20 mouse cellular contexts compared by ENCODE assay signal in genomic region chr17:55977301-55977700, GRCm38 (mm10). TPM values are rescaled to one million over a fixed set of nuclear protein-coding genes. Genes with fewer than 3 reads are reported as not detected.
DNase-seq lines count a peak whose midpoint lies in the region; ATAC-seq lines count a peak whose summit lies in the region.
"Had no signal": no experiment of that assay in that cellular context is flagged by ENCODE, and none has a peak within 500 bp of the region (broad histone marks: within the 10 kb centered on the region; RNA-seq: fewer than 3 reads in every experiment).

No protein-coding gene starts in this region.

- WGBS in liver, embryonic 12.5 days (ENCODE audit: insufficient replicate concordance), result 37% methylated on average over 3 of the region's 3 CpGs
- WGBS in embryonic facial prominence, embryonic 10.5 days, result 58% methylated on average over 3 of the region's 3 CpGs
- WGBS in liver, embryonic 15.5 days (ENCODE audit: insufficient replicate concordance), result 36% methylated on average over 3 of the region's 3 CpGs
- 47% methylated on average over 3 of the region's 3 CpGs for WGBS in neural tube, embryonic 12.5 days
- 25% methylated on average over 3 of the region's 3 CpGs for WGBS in kidney, embryonic 16.5 days

- H3K27me3 ChIP-seq in liver, embryonic 12.5 days (replicated peaks), result peaks cover 49% of the 10 kb centered on the region
- H3K27me3 ChIP-seq in embryonic facial prominence, embryonic 10.5 days (replicated peaks; ENCODE audit: low read depth, poor library complexity, severe bottlenecking), result peaks cover 8% of the 10 kb centered on the region; the same call in 1 of the 2 replicates
- peaks cover 17% of the 10 kb centered on the region for H3K27me3 ChIP-seq in liver, embryonic 15.5 days
- H3K27me3 ChIP-seq in neural tube, embryonic 12.5 days (replicated peaks), result no peaks in the 10 kb centered on the region
- no peaks in the 10 kb centered on the region for H3K27me3 ChIP-seq in kidney, embryonic 16.5 days (ENCODE audit: insufficient read depth, low read length)
- H3K27me3 ChIP-seq: forebrain, embryonic 15.5 days had no signal

- ATAC-seq in liver, embryonic 12.5 days, result peak; percentile 49
- peak; percentile 55; the same call in 1 of the 2 replicates for ATAC-seq in liver, embryonic 15.5 days (ENCODE audit: insufficient read depth)
- ATAC-seq in neural tube, embryonic 12.5 days (ENCODE audit: low FRiP score, low read depth), result no peak
- ATAC-seq in kidney, embryonic 16.5 days (ENCODE audit: low FRiP score, low TSS enrichment), result no peak

- no peak for DNase-seq in liver
- DNase-seq in embryonic facial prominence, embryonic 10.5 days (ENCODE audit: low spot score), result no peak
- DNase-seq in thymus, postnatal 36 days, result no peak
- no peak for DNase-seq in urinary bladder, postnatal 36 days (ENCODE audit: low spot score in 2 of 2)
- DNase-seq: adrenal gland, postnatal 25 days; cerebellum, postnatal 14 days; gastrocnemius, postnatal 25 days; kidney, adult 11 months; kidney, postnatal 10 days; right cerebral cortex, adult 18-20 months; thymus, postnatal 25 days had no signal

- H3K4me3 ChIP-seq in liver, embryonic 12.5 days, result no peak overlapping the region
- no peak overlapping the region for H3K4me3 ChIP-seq in embryonic facial prominence, embryonic 10.5 days
- H3K4me3 ChIP-seq in liver, embryonic 15.5 days (replicated peaks), result no peak overlapping the region
- no peak overlapping the region for H3K4me3 ChIP-seq in neural tube, embryonic 12.5 days
- H3K4me3 ChIP-seq in kidney, embryonic 16.5 days (ENCODE audit: low read length), result no peak overlapping the region
- H3K4me3 ChIP-seq: forebrain, embryonic 15.5 days; heart, embryonic 15.5 days; lung, embryonic 15.5 days; myocyte had no signal

- H3K4me1 ChIP-seq in liver, embryonic 12.5 days, result peaks cover 14% of the 10 kb centered on the region; the same call in 1 of the 2 replicates
- H3K4me1 ChIP-seq in embryonic facial prominence, embryonic 10.5 days, result peaks cover 17% of the 10 kb centered on the region
- H3K4me1 ChIP-seq in liver, embryonic 15.5 days (replicated peaks), result peaks cover 10% of the 10 kb centered on the region; the same call in 1 of the 2 replicates
- H3K4me1 ChIP-seq in neural tube, embryonic 12.5 days, result peaks cover 19% of the 10 kb centered on the region
- peaks cover 7% of the 10 kb centered on the region for H3K4me1 ChIP-seq in kidney, embryonic 16.5 days (ENCODE audit: insufficient read depth, low read length)

- no peaks in the 10 kb centered on the region for H3K36me3 ChIP-seq in liver, embryonic 12.5 days
- peaks cover 19% of the 10 kb centered on the region for H3K36me3 ChIP-seq in embryonic facial prominence, embryonic 10.5 days (replicated peaks)
- no peaks in the 10 kb centered on the region for H3K36me3 ChIP-seq in liver, embryonic 15.5 days (replicated peaks)
- H3K36me3 ChIP-seq in neural tube, embryonic 12.5 days, result peaks cover 29% of the 10 kb centered on the region
- no peaks in the 10 kb centered on the region for H3K36me3 ChIP-seq in kidney, embryonic 16.5 days (ENCODE audit: insufficient read depth, low read length)
- H3K36me3 ChIP-seq: G1E; heart, embryonic 15.5 days; lung, embryonic 15.5 days had no signal

- no peak overlapping the region for H3K4me2 ChIP-seq in liver, embryonic 12.5 days
- H3K4me2 ChIP-seq in liver, embryonic 15.5 days, result no peak overlapping the region
- H3K4me2 ChIP-seq in neural tube, embryonic 12.5 days (replicated peaks), result no peak overlapping the region
- no peak overlapping the region for H3K4me2 ChIP-seq in kidney, embryonic 16.5 days (replicated peaks; ENCODE audit: low read depth, low read length)
- H3K4me2 ChIP-seq: forebrain, embryonic 15.5 days had no signal

- H3K9ac ChIP-seq in liver, embryonic 12.5 days, result no peak overlapping the region
- H3K9ac ChIP-seq in liver, embryonic 15.5 days, result no peak overlapping the region
- H3K9ac ChIP-seq in neural tube, embryonic 12.5 days, result no peak overlapping the region
- no peak overlapping the region for H3K9ac ChIP-seq in kidney, embryonic 16.5 days (replicated peaks; ENCODE audit: low read length)
- H3K9ac ChIP-seq: forebrain, embryonic 15.5 days; heart, embryonic 15.5 days; lung, embryonic 15.5 days had no signal

- H3K9me3 ChIP-seq in liver, embryonic 12.5 days (replicated peaks), result no peaks in the 10 kb centered on the region
- no peaks in the 10 kb centered on the region for H3K9me3 ChIP-seq in embryonic facial prominence, embryonic 10.5 days
- no peaks in the 10 kb centered on the region for H3K9me3 ChIP-seq in liver, embryonic 15.5 days (replicated peaks)
- H3K9me3 ChIP-seq in neural tube, embryonic 12.5 days, result no peaks in the 10 kb centered on the region
- H3K9me3 ChIP-seq in kidney, embryonic 16.5 days (ENCODE audit: low read length), result no peaks in the 10 kb centered on the region
- H3K9me3 ChIP-seq: forebrain, embryonic 15.5 days; G1E; heart, embryonic 15.5 days; lung, embryonic 15.5 days had no signal

- H3K27ac ChIP-seq in liver, embryonic 12.5 days, result no peak overlapping the region
- 0 out of 2 replicates have a peak overlapping the region, but pooled peaks have one; percentile 58 for H3K27ac ChIP-seq in embryonic facial prominence, embryonic 10.5 days (replicated peaks)
- H3K27ac ChIP-seq in liver, embryonic 15.5 days (replicated peaks), result no peak overlapping the region
- peak overlapping the region; percentile 6; the same call in 1 of the 2 replicates for H3K27ac ChIP-seq in neural tube, embryonic 12.5 days
- H3K27ac ChIP-seq in kidney, embryonic 16.5 days (ENCODE audit: low read length), result no peak overlapping the region
- H3K27ac ChIP-seq: heart, embryonic 15.5 days; lung, embryonic 15.5 days had no signal

RNA-seq across cellular contexts. Expression of gene Shd, which starts 7.0 kb away (rescaled TPM):
- 0.81 and 0.95 TPM in 2 replicates for polyA plus RNA-seq in liver, embryonic 12.5 days (2016; fragmentation: Nextera tagmentation; extraction: Ambion mirVana)
- 32.8 and 39.1 TPM in 2 replicates for polyA plus RNA-seq in embryonic facial prominence, embryonic 10.5 days (2016; fragmentation: Nextera tagmentation; extraction: Ambion mirVana)
- 0.18 and 0.32 TPM in 2 replicates for polyA plus RNA-seq in liver, embryonic 15.5 days (2015; fragmentation: Nextera tagmentation; extraction: Ambion mirVana)
- 136 and 143 TPM in 2 replicates for polyA plus RNA-seq in neural tube, embryonic 12.5 days (2016; fragmentation: Nextera tagmentation; extraction: Ambion mirVana)
- 41.6 and 46.0 TPM in 2 replicates for polyA plus RNA-seq in kidney, embryonic 16.5 days (2015; fragmentation: Nextera tagmentation; extraction: Ambion mirVana)

RNA-seq across cellular contexts. Expression of gene Fsd1, which starts 9.0 kb away (rescaled TPM):
- 1.7 and 2.3 TPM in 2 replicates for polyA plus RNA-seq in liver, embryonic 12.5 days (2016; fragmentation: Nextera tagmentation; extraction: Ambion mirVana)
- polyA plus RNA-seq in embryonic facial prominence, embryonic 10.5 days (2016; fragmentation: Nextera tagmentation; extraction: Ambion mirVana), result 63.3 and 69.4 TPM in 2 replicates
- 0.13 and 0.50 TPM in 2 replicates for polyA plus RNA-seq in liver, embryonic 15.5 days (2015; fragmentation: Nextera tagmentation; extraction: Ambion mirVana)
- 114 and 123 TPM in 2 replicates for polyA plus RNA-seq in neural tube, embryonic 12.5 days (2016; fragmentation: Nextera tagmentation; extraction: Ambion mirVana)
- polyA plus RNA-seq in kidney, embryonic 16.5 days (2015; fragmentation: Nextera tagmentation; extraction: Ambion mirVana), result 21.6 TPM in 2 replicates
- polyA plus RNA-seq: G1E had no signal

RNA-seq across cellular contexts. Expression of gene Yju2, which starts 18.4 kb away (rescaled TPM):
- 14.6 and 15.6 TPM in 2 replicates for polyA plus RNA-seq in liver, embryonic 12.5 days (2016; fragmentation: Nextera tagmentation; extraction: Ambion mirVana)
- polyA plus RNA-seq in embryonic facial prominence, embryonic 10.5 days (2016; fragmentation: Nextera tagmentation; extraction: Ambion mirVana), result 28.7 and 32.0 TPM in 2 replicates
- 7.2 and 9.7 TPM in 2 replicates for polyA plus RNA-seq in liver, embryonic 15.5 days (2015; fragmentation: Nextera tagmentation; extraction: Ambion mirVana)
- 24.2 and 27.1 TPM in 2 replicates for polyA plus RNA-seq in neural tube, embryonic 12.5 days (2016; fragmentation: Nextera tagmentation; extraction: Ambion mirVana)
- 29.8 and 34.7 TPM in 2 replicates for polyA plus RNA-seq in kidney, embryonic 16.5 days (2015; fragmentation: Nextera tagmentation; extraction: Ambion mirVana)

RNA-seq across cellular contexts. Expression of gene Ebi3, which starts 24.9 kb away (rescaled TPM):
- 4.5 and 5.4 TPM in 2 replicates for polyA plus RNA-seq in liver, embryonic 12.5 days (2016; fragmentation: Nextera tagmentation; extraction: Ambion mirVana)
- polyA plus RNA-seq in embryonic facial prominence, embryonic 10.5 days (2016; fragmentation: Nextera tagmentation; extraction: Ambion mirVana), result 0.98 and 1.4 TPM in 2 replicates
- polyA plus RNA-seq in liver, embryonic 15.5 days (2015; fragmentation: Nextera tagmentation; extraction: Ambion mirVana), result 9.2 and 10.0 TPM in 2 replicates
- 2.3 and 2.8 TPM in 2 replicates for polyA plus RNA-seq in neural tube, embryonic 12.5 days (2016; fragmentation: Nextera tagmentation; extraction: Ambion mirVana)
- polyA plus RNA-seq in kidney, embryonic 16.5 days (2015; fragmentation: Nextera tagmentation; extraction: Ambion mirVana), result 2.1 and 2.6 TPM in 2 replicates
- polyA plus RNA-seq: myocyte had no signal

RNA-seq across cellular contexts. Expression of gene Zfp119b, which starts 28.0 kb away (rescaled TPM):
- polyA plus RNA-seq in liver, embryonic 12.5 days (2016; fragmentation: Nextera tagmentation; extraction: Ambion mirVana), result 1.8 and 2.5 TPM in 2 replicates
- 4.1 and 4.7 TPM in 2 replicates for polyA plus RNA-seq in embryonic facial prominence, embryonic 10.5 days (2016; fragmentation: Nextera tagmentation; extraction: Ambion mirVana)
- polyA plus RNA-seq in liver, embryonic 15.5 days (2015; fragmentation: Nextera tagmentation; extraction: Ambion mirVana), result 2.3 and 2.8 TPM in 2 replicates
- polyA plus RNA-seq in neural tube, embryonic 12.5 days (2016; fragmentation: Nextera tagmentation; extraction: Ambion mirVana), result 6.0 and 6.1 TPM in 2 replicates
- polyA plus RNA-seq in kidney, embryonic 16.5 days (2015; fragmentation: Nextera tagmentation; extraction: Ambion mirVana), result 6.3 and 7.8 TPM in 2 replicates

Comparison
In these comparisons a context has a peak if more than half of its experiments do, and no peak if none do; other contexts are left out.
1. ATAC-seq: peak in liver, embryonic 12.5 days (single experiment) and liver, embryonic 15.5 days (single experiment); none in neural tube, embryonic 12.5 days (single experiment) and kidney, embryonic 16.5 days (single experiment).
2. H3K27ac ChIP-seq: peak in embryonic facial prominence, embryonic 10.5 days (single experiment) and neural tube, embryonic 12.5 days (single experiment); none in liver, embryonic 12.5 days (single experiment), liver, embryonic 15.5 days (single experiment) and kidney, embryonic 16.5 days (single experiment).
3. RNA of gene Shd, which starts 7.0 kb away (polyA plus RNA-seq): 136 to 143 TPM in neural tube, embryonic 12.5 days, 41.6 to 46.0 TPM in kidney, embryonic 16.5 days and 32.8 to 39.1 TPM in embryonic facial prominence, embryonic 10.5 days; 0.81 to 0.95 TPM in liver, embryonic 12.5 days and 0.18 to 0.32 TPM in liver, embryonic 15.5 days; every median in the first group is over 10 times any median in the second.